Mouse (Mus musculus) kidney, embryonic 15.5 days (tissue): ENCODE measurements at regions not wholly inside any gene's neighbourhood (a gene's known extent, or its start where the extent isn't known, plus 50 kb on each side); places are given as distances from the start of the nearest gene placed in this dataset.
A peak's percentile ranks its signal among the peaks of the same experiment; 100 is the strongest.

Experiments
- ATAC-seq: fragments of 200-750 bp; cut with Nextera tagmentation; replicated peaks from 2 replicates; pipeline ENCODE4 v1.8.0; 2017; ENCODE audit warnings: moderate TSS enrichment; ENCODE audit not compliant: low FRiP score
- H3K27ac ChIP-seq: fragments of 300-500 bp; sonication (generic); 2 replicates; pipeline ENCODE4 v1.5.1; 2015; ENCODE audit warnings: mild to moderate bottlenecking, inconsistent platforms
- H3K27me3 ChIP-seq: fragments of 300-500 bp; sonication (generic); 2 replicates; pipeline ENCODE4 v1.6.1; 2015; ENCODE audit warnings: inconsistent platforms
- H3K36me3 ChIP-seq: fragments of 300-500 bp; sonication (generic); 2 replicates; pipeline ENCODE4 v1.6.1; 2015; ENCODE audit warnings: inconsistent platforms
- H3K4me1 ChIP-seq: fragments of 300-500 bp; sonication (generic); 2 replicates; pipeline ENCODE4 v1.6.1; 2015; ENCODE audit warnings: inconsistent platforms
- H3K4me2 ChIP-seq: fragments of 300-500 bp; sonication (generic); 2 replicates; pipeline ENCODE4 v1.6.1; 2015; ENCODE audit warnings: moderate library complexity, mild to moderate bottlenecking, inconsistent platforms
- H3K4me3 ChIP-seq: fragments of 300-500 bp; sonication (generic); replicated peaks from 2 replicates; pipeline ENCODE4 v1.5.1; 2015; ENCODE audit warnings: mild to moderate bottlenecking, inconsistent platforms
- H3K9ac ChIP-seq: fragments of 300-500 bp; sonication (generic); 2 replicates; pipeline ENCODE4 v1.6.1; 2015; ENCODE audit warnings: mild to moderate bottlenecking, inconsistent platforms
- H3K9me3 ChIP-seq: fragments of 300-500 bp; sonication (generic); replicated peaks from 2 replicates; pipeline ENCODE4 v1.6.1; 2016; ENCODE audit warnings: inconsistent platforms
- WGBS: fragments of 180-500 bp; shearing (Covaris S2); methylation state at CpG from one replicate; pipeline ENCODE4 v1.1.7; 2015; ENCODE audit warnings: mixed read lengths; 5-methylcytosine and 5-hydroxymethylcytosine counted together

DNA sequence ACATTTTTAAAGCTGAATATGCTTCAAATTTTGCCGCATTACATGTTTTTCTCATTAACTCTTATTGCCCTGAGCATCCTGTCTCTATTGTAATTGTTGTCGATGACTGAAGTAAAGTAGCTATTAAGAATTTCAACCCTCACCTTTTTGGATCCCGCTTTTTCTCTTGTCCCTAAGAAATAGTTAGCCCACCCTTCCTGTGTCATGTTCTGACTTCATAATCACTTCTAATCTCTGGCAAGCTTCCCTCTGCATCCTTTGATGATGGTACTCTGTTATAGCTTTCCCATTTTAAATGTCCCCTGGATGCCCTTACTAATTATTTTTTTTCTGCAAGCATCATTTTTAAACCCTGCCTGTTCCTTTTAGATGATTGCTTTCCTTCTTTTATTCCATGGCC lies 191.3 kb downstream of the Cxxc4 start:
- H3K4me2 ChIP-seq, result no peak overlapping the region
- whole genome bisulfite sequencing, result 87% methylated on average over 3 of the region's 3 CpGs
- H3K4me1 ChIP-seq, result no peaks in the 10 kb centered on the region

DNA sequence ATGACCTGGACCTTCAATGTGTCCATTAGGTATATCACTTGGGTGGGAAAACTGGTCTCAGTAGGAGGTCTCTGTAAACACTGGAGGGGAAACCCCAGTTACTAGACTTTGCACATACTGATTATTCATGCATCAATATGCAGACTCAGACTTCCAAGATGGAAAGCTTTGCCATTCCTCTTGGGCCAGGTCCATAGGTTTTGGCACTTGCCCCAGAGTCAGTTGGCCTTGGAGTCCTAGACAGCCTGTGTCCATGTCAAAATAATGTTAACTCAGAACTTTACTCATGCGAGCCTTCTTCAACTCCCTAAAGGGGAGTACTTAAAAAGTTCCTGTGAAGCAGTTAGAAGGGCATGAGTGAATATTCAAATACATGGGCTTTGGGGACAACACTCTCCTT lies 230.3 kb downstream of the Cxxc4 start:
- Histone ChIP-seq H3K4me3 (no peak overlapping the region), H3K4me2 (no peak overlapping the region), H3K4me1 (no peaks in the 10 kb centered on the region), H3K27me3 (no peaks in the 10 kb centered on the region), H3K27ac (no peak overlapping the region), H3K9me3 (no peaks in the 10 kb centered on the region), H3K9ac (no peak overlapping the region), H3K36me3 (no peaks in the 10 kb centered on the region)
- ATAC-seq, result no peak
- 75% methylated on average over 1 of the region's 1 CpGs for WGBS

More for the DNA sequence above, 191.3 kb downstream of the Cxxc4 start:
- no peaks in the 10 kb centered on the region for H3K9me3 ChIP-seq
- no peak overlapping the region for H3K4me3 ChIP-seq
- H3K27ac ChIP-seq, result no peak overlapping the region
- no peak for ATAC-seq
- H3K36me3 ChIP-seq, result no peaks in the 10 kb centered on the region
- H3K27me3 ChIP-seq, result no peaks in the 10 kb centered on the region
- H3K9ac ChIP-seq, result no peak overlapping the region

DNA sequence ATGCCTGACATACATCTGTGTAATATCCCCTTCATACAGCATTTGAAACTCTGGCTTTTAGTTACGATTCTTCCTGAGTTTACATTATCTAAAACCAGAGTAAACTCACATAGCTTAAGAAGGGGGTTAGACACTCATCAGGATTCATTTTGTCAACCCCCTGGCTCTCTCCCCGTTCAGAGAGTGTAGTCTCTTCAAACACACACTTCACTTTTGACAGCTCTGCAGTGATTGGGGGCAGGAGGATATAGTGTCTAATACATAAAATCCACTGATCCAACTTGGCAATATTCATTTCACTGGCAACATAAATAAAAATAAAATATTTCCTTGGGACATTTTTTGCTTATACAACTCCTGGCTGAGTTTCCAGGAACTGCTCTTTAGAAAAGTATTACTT lies 251.0 kb downstream of the Cxxc4 start:
- 56% methylated on average over 2 of the region's 2 CpGs for WGBS
- no peak for ATAC-seq

DNA sequence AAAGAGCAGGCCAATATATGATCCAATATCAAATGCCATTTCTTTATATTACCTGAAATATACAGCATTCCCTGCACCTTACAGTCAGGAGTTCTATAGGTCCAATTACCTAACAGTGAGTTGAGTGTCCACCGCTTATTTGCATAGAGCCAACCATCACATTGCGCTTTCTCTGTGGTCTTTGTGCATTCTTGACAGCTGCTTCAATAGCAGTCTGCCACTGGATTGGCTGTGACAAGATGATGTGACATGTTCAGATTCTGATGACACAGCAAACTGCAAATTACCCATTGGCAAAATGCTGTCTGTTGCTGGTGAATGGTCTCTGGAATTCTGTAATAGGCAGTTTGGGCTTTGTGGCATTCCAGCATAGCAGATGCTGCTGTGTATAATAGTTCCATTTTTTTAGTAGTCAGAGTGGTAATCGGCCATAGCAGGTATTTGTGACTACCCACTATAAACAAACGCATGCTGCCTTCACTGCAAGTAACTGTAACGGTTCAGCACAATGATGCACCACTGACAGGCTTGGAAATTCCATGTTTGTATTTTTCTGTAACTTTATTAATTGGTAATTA lies 253.8 kb downstream of the Cxxc4 start:
- Histone ChIP-seq H3K27ac (no peak overlapping the region), H3K9ac (no peak overlapping the region), H3K4me1 (no peaks in the 10 kb centered on the region), H3K4me2 (no peak overlapping the region), H3K9me3 (no peaks in the 10 kb centered on the region), H3K36me3 (no peaks in the 10 kb centered on the region), H3K4me3 (no peak overlapping the region), H3K27me3 (no peaks in the 10 kb centered on the region)
- 89% methylated on average over 5 of the region's 5 CpGs for WGBS
- ATAC-seq, result no peak

More for the DNA sequence above, 251.0 kb downstream of the Cxxc4 start:
- no peaks in the 10 kb centered on the region for H3K4me1 ChIP-seq
- no peaks in the 10 kb centered on the region for H3K27me3 ChIP-seq
- H3K36me3 ChIP-seq, result no peaks in the 10 kb centered on the region
- H3K4me2 ChIP-seq, result no peak overlapping the region
- H3K4me3 ChIP-seq, result no peak overlapping the region
- no peaks in the 10 kb centered on the region for H3K9me3 ChIP-seq
- H3K27ac ChIP-seq, result no peak overlapping the region
- H3K9ac ChIP-seq, result no peak overlapping the region

DNA sequence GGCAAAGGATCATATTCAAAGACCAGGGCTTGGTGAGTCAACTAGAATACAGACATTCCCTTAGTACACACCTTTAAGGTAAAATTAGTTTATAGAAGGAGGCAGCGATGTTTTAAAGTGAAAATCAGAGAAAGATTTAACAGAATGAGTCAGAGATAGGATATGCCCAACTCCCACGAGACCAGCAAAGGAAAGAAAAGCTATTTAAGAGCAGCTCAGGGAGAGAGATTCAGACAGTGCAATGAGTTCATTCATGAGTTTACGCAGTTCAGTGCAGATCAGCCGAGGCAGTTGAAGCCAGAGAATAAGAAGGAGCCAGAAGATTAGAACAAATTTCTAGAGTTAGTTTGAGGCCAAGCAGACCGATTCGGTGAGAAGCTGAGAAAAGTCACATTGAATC lies 273.4 kb downstream of the Cxxc4 start:
- Histone ChIP-seq H3K36me3 (no peaks in the 10 kb centered on the region), H3K9ac (no peak overlapping the region), H3K4me2 (no peak overlapping the region), H3K27me3 (no peaks in the 10 kb centered on the region), H3K27ac (no peak overlapping the region), H3K4me3 (no peak overlapping the region), H3K4me1 (no peaks in the 10 kb centered on the region), H3K9me3 (no peaks in the 10 kb centered on the region)
- no peak for ATAC-seq
- 81% methylated on average over 6 of the region's 6 CpGs for WGBS

DNA sequence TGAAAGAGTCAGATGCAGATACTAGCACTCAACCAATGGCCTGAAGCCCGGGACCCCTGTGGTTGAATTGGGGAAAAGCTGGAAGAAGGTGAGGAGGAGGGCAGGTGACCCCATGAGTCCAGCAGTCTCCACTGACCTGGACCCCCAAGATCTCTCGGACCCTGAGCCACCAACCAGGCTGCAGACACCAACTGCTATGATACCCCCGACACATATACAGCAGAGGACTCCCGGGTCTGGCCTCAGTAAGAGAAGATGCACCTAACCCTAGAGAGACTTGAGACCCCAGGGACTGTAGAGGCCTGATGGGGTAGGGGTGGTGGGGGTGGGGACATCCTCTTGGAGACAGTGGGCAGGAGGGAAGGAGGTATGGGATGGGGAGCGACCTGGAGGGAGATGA lies 289.5 kb downstream of the Cxxc4 start:
- no peak overlapping the region for H3K27ac ChIP-seq
- 85% methylated on average over 5 of the region's 5 CpGs for whole genome bisulfite sequencing
- no peak for ATAC-seq

DNA sequence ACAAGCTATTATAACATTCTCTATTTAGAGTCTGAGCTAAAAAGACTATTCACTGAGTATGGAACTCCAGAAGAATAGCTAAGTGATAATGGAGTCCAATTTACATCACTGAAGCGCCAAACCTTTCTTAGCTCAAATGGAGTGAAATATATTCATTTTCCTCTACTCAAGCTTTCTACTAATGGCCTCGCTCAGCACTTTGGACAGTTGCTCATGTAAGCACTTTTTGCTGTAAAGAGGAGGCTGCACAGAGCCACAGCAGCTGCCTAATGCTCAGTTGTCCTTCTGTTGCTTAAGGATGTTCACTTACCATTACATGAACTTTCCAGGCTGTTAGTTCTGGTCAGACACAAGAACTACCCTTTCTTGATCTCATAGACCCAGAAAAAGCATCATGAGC lies 268.7 kb upstream of the Tacr3 start:
- ATAC-seq, result no peak
- Histone ChIP-seq H3K4me1 (no peaks in the 10 kb centered on the region), H3K4me3 (no peak overlapping the region), H3K4me2 (no peak overlapping the region), H3K9me3 (no peaks in the 10 kb centered on the region), H3K9ac (no peak overlapping the region), H3K27me3 (no peaks in the 10 kb centered on the region), H3K36me3 (no peaks in the 10 kb centered on the region), H3K27ac (no peak overlapping the region)
- 85% methylated on average over 2 of the region's 2 CpGs for WGBS

More for the DNA sequence above, 289.5 kb downstream of the Cxxc4 start:
- no peaks in the 10 kb centered on the region for H3K27me3 ChIP-seq
- no peaks in the 10 kb centered on the region for H3K36me3 ChIP-seq
- no peak overlapping the region for H3K4me2 ChIP-seq
- H3K9me3 ChIP-seq, result no peaks in the 10 kb centered on the region
- H3K9ac ChIP-seq, result no peak overlapping the region
- H3K4me1 ChIP-seq, result no peaks in the 10 kb centered on the region
- no peak overlapping the region for H3K4me3 ChIP-seq

DNA sequence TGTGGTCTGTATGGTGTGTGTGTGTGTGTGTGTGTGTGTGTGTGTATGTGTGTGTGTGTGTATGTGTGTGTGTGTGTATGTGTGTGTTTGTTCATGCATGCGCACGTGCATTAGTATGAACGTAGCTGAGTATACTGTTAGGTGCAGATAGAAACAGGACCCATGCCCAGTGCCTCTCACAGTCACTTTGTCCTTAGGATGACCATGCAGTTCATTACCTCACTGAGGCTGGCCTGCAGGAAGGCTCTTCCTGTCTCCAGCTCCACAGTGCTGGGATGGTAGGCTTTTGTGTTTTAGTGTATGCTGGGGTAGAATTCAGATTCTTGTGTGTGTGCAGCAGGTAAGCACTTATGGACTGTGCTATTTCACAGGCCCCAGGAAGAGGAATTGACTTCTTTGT lies 250.0 kb upstream of the Tacr3 start:
- Histone ChIP-seq H3K4me2 (no peak overlapping the region), H3K36me3 (no peaks in the 10 kb centered on the region)
- ATAC-seq, result no peak

DNA sequence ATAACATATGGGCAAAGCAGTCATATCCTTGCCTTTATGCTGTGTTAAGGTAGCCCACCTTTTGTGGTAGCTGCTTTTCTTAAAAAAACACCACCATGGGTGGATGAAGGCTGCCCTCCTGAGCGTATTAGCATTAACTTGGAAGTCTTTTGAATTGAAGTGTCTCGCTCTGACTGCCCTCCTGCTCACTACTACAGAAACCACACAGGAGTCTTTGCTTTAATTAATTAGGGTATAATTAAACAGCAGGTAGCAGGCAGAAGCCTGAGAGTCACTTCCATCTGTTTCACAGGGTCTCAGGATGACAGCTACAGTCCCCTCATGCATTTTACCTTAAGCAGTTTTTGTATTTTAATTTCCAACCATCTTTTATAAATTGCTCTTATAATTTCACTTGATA lies 240.2 kb upstream of the Tacr3 start:
- Histone ChIP-seq H3K4me3 (no peak overlapping the region), H3K4me1 (no peaks in the 10 kb centered on the region), H3K36me3 (no peaks in the 10 kb centered on the region), H3K9me3 (no peaks in the 10 kb centered on the region), H3K9ac (no peak overlapping the region), H3K27ac (no peak overlapping the region), H3K4me2 (no peak overlapping the region), H3K27me3 (no peaks in the 10 kb centered on the region)
- ATAC-seq, result no peak
- 25% methylated on average over 2 of the region's 2 CpGs for WGBS

More for the DNA sequence above, 250.0 kb upstream of the Tacr3 start:
- Histone ChIP-seq H3K4me1 (no peaks in the 10 kb centered on the region), H3K4me3 (no peak overlapping the region), H3K27ac (no peak overlapping the region), H3K9ac (no peak overlapping the region), H3K27me3 (no peaks in the 10 kb centered on the region), H3K9me3 (no peaks in the 10 kb centered on the region)
- 98% methylated on average over 3 of the region's 3 CpGs for WGBS

DNA sequence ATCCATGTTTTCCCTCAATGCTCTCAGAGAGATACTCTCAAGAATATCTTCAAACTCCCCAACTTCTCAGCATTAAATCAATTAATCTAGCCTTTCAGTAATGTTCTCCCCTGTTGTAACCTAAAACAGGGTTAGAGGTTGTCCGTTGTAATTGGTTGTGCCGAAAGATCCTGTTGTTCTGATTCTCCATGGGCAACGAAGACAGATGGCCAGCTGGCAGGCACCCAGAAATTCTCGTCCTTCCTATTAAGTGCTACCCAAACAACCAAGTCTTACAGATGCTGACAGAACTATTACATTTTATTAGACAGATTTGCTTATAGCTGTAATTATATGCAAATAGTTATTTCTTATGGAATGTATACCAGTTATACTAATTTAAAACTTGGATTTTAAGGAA lies 225.9 kb upstream of the Tacr3 start:
- Histone ChIP-seq H3K27me3 (no peaks in the 10 kb centered on the region), H3K4me2 (no peak overlapping the region), H3K27ac (no peak overlapping the region), H3K9ac (no peak overlapping the region), H3K4me3 (no peak overlapping the region), H3K9me3 (no peaks in the 10 kb centered on the region), H3K4me1 (no peaks in the 10 kb centered on the region), H3K36me3 (no peaks in the 10 kb centered on the region)
- WGBS, result 55% methylated on average over 4 of the region's 4 CpGs
- ATAC-seq, result no peak

DNA sequence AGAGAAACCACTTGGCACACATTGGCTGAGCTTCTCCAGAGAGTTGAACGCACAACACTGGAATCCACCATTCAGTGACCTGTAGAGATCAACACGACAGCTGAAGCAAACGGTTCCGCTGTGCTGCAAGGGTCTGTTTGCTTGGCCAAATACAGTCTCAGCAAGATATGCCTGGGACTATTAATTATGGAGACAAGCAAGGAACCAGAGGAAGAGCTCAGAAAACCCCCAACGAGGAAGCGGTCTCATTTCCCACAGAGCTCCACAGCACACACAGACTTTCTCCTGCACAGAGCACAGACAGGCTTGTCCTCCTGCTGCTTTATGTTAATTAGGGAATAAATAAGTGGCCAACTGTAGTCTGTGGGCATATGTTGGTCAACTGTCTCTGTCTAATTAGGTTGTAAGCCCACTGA lies 223.4 kb upstream of the Tacr3 start:
- peak; percentile 76 for ATAC-seq
- H3K4me2 ChIP-seq, result no peak overlapping the region
- 21% methylated on average over 6 of the region's 6 CpGs for WGBS
- H3K4me3 ChIP-seq, result no peak overlapping the region
- H3K9ac ChIP-seq, result no peak overlapping the region
- no peaks in the 10 kb centered on the region for H3K27me3 ChIP-seq
- H3K27ac ChIP-seq, result no peak overlapping the region
- H3K9me3 ChIP-seq, result no peaks in the 10 kb centered on the region
- no peaks in the 10 kb centered on the region for H3K36me3 ChIP-seq
- no peaks in the 10 kb centered on the region for H3K4me1 ChIP-seq

DNA sequence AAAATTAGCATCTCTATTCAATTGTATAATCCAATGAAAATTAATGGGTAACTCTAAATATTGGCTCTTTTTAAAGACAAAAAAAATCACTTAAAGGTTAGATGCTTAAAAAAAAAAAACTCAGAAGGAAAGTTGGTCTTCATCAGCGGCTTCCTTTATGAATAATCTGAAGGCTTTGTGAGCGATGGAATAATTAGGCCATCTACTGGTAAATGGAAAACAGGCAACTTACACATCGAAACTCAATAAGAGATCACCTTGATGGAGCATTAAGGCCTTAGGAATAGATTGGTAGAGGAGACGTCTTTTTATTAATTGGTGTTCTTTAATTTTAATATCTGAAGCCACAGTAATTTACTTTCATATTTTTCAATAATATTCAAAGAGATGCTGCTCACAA lies 218.6 kb upstream of the Tacr3 start:
- WGBS, result 74% methylated on average over 4 of the region's 4 CpGs
- no peak for ATAC-seq
- no peak overlapping the region for H3K4me3 ChIP-seq
- H3K9me3 ChIP-seq, result no peaks in the 10 kb centered on the region
- H3K27me3 ChIP-seq, result no peaks in the 10 kb centered on the region
- no peaks in the 10 kb centered on the region for H3K4me1 ChIP-seq
- no peaks in the 10 kb centered on the region for H3K36me3 ChIP-seq
- H3K4me2 ChIP-seq, result no peak overlapping the region
- H3K27ac ChIP-seq, result no peak overlapping the region
- H3K9ac ChIP-seq, result no peak overlapping the region

DNA sequence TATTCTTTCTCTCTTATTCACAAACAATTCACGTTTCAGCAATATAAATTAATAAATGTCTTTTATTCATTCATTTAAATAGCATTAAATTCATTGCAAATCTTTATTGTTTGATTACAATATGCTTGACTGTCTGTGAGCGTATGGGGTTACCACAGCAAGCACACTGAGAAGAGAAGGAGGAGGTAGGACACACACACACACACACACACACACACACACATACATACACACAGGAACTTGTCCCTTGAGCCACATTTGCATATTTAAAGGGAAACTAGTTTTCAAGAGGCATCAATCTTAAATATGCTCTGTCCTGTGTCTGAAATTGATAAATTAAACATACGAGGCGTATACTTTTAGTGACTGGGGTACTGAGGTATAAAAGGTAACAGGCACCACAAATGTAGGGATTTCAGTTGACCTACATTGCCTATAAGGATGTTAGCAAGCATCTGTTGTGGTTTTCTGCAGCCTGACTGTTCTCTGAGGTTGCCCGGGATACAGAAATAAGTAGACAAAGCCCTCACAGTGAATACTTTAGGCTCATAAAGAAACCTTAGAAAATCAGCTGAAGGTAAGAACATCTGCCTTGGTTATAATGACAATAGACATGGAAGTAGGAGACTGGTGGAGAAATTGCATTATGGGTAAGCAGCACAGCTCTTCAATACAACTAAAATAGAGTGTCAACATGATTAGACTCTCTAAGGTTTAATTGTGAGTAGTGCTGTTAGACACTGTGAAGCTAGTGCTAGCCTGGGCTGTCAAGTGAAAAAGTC lies 217.1 kb upstream of the Tacr3 start:
- Histone ChIP-seq H3K36me3 (no peaks in the 10 kb centered on the region), H3K4me2 (no peak overlapping the region), H3K27me3 (no peaks in the 10 kb centered on the region), H3K27ac (no peak overlapping the region), H3K4me1 (no peaks in the 10 kb centered on the region), H3K4me3 (no peak overlapping the region), H3K9ac (no peak overlapping the region), H3K9me3 (no peaks in the 10 kb centered on the region)
- 85% methylated on average over 5 of the region's 5 CpGs for WGBS
- ATAC-seq, result no peak
